ENCODE assay signal across 8 mouse cellular contexts in the genomic region with DNA sequence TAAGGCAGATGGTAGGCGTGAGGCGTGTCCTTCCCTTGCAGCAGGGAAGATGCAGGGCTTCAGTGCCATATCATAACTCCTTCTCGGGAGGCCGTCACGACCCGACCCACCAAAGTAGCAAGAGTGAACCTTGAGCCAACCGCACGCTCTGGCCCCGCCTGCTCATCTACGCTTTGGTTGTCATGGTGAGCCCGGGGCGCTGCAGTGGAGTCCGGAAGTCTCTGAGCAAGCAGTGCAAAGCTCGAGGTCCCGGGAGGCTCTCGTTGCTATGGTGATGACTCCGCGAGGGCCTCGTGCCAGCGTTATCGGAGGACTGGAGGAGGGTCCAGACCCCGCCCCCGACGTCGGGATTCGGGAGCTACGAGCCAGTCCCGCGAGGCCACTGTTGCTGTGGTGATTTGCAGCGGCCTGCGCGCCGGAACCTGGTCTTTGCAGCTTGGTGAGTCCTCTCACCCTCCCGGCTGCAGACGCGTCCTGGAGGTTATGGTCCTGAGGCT. TPM values are rescaled to one million over a fixed set of nuclear protein-coding genes. Genes with fewer than 3 reads are reported as not detected.
DNase-seq lines count a peak whose midpoint lies in the region; ATAC-seq and TF ChIP-seq lines count a peak whose summit lies in the region.

A gene (plus strand): TSS at position 176 of the 497 bp plus-strand sequence.

- H3K79me2 ChIP-seq in macrophage (ENCODE audit: inconsistent target), result no peaks in the 10 kb centered on the region

- H3K36me3 ChIP-seq in hindbrain, postnatal 0 days (ENCODE audit: insufficient read depth, low read length), result no peaks in the 10 kb centered on the region
- H3K36me3 ChIP-seq in macrophage (ENCODE audit: inconsistent target), result no peaks in the 10 kb centered on the region

- intact Hi-C loops in gastrocnemius, adult 2 months (cut with DNase I), result no loop called here
- intact Hi-C loops in left cerebral cortex, adult 2 months (cut with DNase I), result no loop called here

- peak; percentile 77 for DNase-seq in T-cell, adult 2 months (ENCODE audit: low spot score)
- DNase-seq in cerebellum, postnatal 25 days, result peak; percentile 83 to 90
- DNase-seq in gastrocnemius, adult 2 months, result peak; percentile 92
- peak; percentile 99 for DNase-seq in hindbrain, postnatal 0 days (ENCODE audit: low spot score)
- DNase-seq in left cerebral cortex, adult 2 months (ENCODE audit: extremely low spot score in 1 of 2, low spot score in 2 of 2), result peak; percentile 92
- DNase-seq in right cerebral cortex, adult 18-20 months, result peak; percentile 95
- DNase-seq in urinary bladder, adult 2 months (ENCODE audit: low spot score), result peak; percentile 61

- H3K4me3 ChIP-seq in gastrocnemius, adult 2 months, result peak within 1 kb of the TSS; percentile 67
- peak within 1 kb of the TSS; percentile 42 for H3K4me3 ChIP-seq in hindbrain, postnatal 0 days (ENCODE audit: low read length)
- H3K4me3 ChIP-seq in left cerebral cortex, adult 2 months, result peak within 1 kb of the TSS; percentile 61
- peak within 1 kb of the TSS; percentile 2; the same call in 1 of the 2 replicates for H3K4me3 ChIP-seq in macrophage (ENCODE audit: inconsistent target)

- WGBS in hindbrain, postnatal 0 days, result under 1% methylated on average over 36 of the region's 36 CpGs
- whole genome bisulfite sequencing in macrophage (ENCODE audit: missing documents), result 6% methylated on average over 36 of the region's 36 CpGs

- H3K27ac ChIP-seq in gastrocnemius, adult 2 months, result peak within 1 kb of the TSS; percentile 62
- peak within 1 kb of the TSS; percentile 82 for H3K27ac ChIP-seq in hindbrain, postnatal 0 days
- H3K27ac ChIP-seq in left cerebral cortex, adult 2 months, result peak within 1 kb of the TSS; percentile 76
- no peak within 1 kb of the TSS for H3K27ac ChIP-seq in macrophage

- peaks cover 12% of the 10 kb centered on the region for H3K4me1 ChIP-seq in hindbrain, postnatal 0 days (ENCODE audit: insufficient read depth, low read length)

- H3K27me3 ChIP-seq in hindbrain, postnatal 0 days (ENCODE audit: insufficient read depth, low read length), result no peaks in the 10 kb centered on the region

- H3K9ac ChIP-seq in hindbrain, postnatal 0 days (replicated peaks; ENCODE audit: low read length), result peak within 1 kb of the TSS; percentile 69

- no peak for TF ChIP-seq CTCF in gastrocnemius, adult 2 months (IDR thresholded peaks at IDR 0.05)
- TF ChIP-seq CTCF in hindbrain, postnatal 0 days (IDR thresholded peaks at IDR 0.05; ENCODE audit: low read depth), result no peak
- TF ChIP-seq CTCF in left cerebral cortex, adult 2 months (IDR thresholded peaks at IDR 0.05), result no peak

- no peaks in the 10 kb centered on the region for H3K9me3 ChIP-seq in hindbrain, postnatal 0 days (ENCODE audit: low read length)

- peak within 1 kb of the TSS; percentile 62 for H3K4me2 ChIP-seq in hindbrain, postnatal 0 days (ENCODE audit: low read depth, low read length)

- peak; percentile 95 for ATAC-seq in hindbrain, postnatal 0 days

RNA-seq across cellular contexts. Expression of the gene that starts here (rescaled TPM):
- total RNA-seq in gastrocnemius, adult 2 months (2021), result under 1 TPM; 0.47 to 0.59 TPM
- total RNA-seq in hindbrain, postnatal 0 days (2014; rRNA removed), result 16.7 and 17.7 TPM in 2 replicates
- polyA plus RNA-seq in hindbrain, postnatal 0 days (2015; fragmentation: Nextera tagmentation; extraction: Ambion mirVana), result 25.3 TPM in 2 replicates
- 10 to 100 TPM; 31.6 to 35.7 TPM for total RNA-seq in left cerebral cortex, adult 2 months (2021)
- 1 to 10 TPM in 23 of 26 experiments, under 1 TPM in 3; 0.40 to 6.0 (median 2.7) TPM for total RNA-seq in macrophage (2018; cell fraction: chromatin; rRNA removed)
- total RNA-seq in macrophage (2018; cell fraction: cytosol; rRNA removed), result under 1 TPM; 0.03 to 0.96 (median 0.25) TPM
- 1 to 10 TPM in 19 of 26 experiments, under 1 TPM in 6, not detected in 1; 0.42 to 4.6 (median 1.4) TPM for total RNA-seq in macrophage (2018; cell fraction: nucleus; rRNA removed)
- 0.12 to 0.20 TPM (median 0.13 TPM) in 3 replicates for polyA plus RNA-seq in macrophage (2018)
- 8.2 and 11.2 TPM in 2 replicates for polyA plus RNA-seq in urinary bladder, adult 2 months (2012; rRNA removed)

Comparison
In these comparisons a context has a peak if more than half of its experiments do, and no peak if none do; other contexts are left out.
1. RNA of the gene that starts here (total RNA-seq): 31.6 to 35.7 TPM in left cerebral cortex, adult 2 months and 16.7 to 17.7 TPM in hindbrain, postnatal 0 days; 0.47 to 0.59 TPM in gastrocnemius, adult 2 months; every median in the first group is over 10 times any median in the second.
2. Peak in DNase-seq, H3K4me3 ChIP-seq and H3K27ac ChIP-seq in gastrocnemius, adult 2 months; RNA of the gene not detected or under 1 TPM.
3. H3K4me3 ChIP-seq: peak in every context shown above with its lines; median percentile 67 in gastrocnemius, adult 2 months; 61 in left cerebral cortex, adult 2 months; 42 in hindbrain, postnatal 0 days; 2 in macrophage.
4. Peak in every context shown above with its lines, with median percentiles within 50 percentile points of each other: DNase-seq.